11 mouse cellular contexts compared by ENCODE assay signal in genomic region chr9:21751347-21751746, GRCm38 (mm10). TPM values are rescaled to one million over a fixed set of nuclear protein-coding genes. Genes with fewer than 3 reads are reported as not detected.
A peak's percentile ranks its signal among the peaks of the same experiment; 100 is the strongest.
DNase-seq lines count a peak whose midpoint lies in the region; ATAC-seq and TF ChIP-seq lines count a peak whose summit lies in the region.
"Had no signal": no experiment of that assay in that cellular context is flagged by ENCODE, and none has a peak within 500 bp of the region (broad histone marks: within the 10 kb centered on the region; RNA-seq: fewer than 3 reads in every experiment).

No protein-coding gene starts in this region.

- H3K27ac ChIP-seq in embryonic facial prominence, embryonic 12.5 days: peak overlapping the region; percentile 46; the same call in 1 of the 2 replicates
- H3K27ac ChIP-seq in embryonic facial prominence, embryonic 10.5 days (replicated peaks): no peak overlapping the region
- peak overlapping the region; percentile 80; the same call in 1 of the 2 replicates for H3K27ac ChIP-seq in intestine, postnatal 0 days (ENCODE audit: low read depth, low read length)
- no peak overlapping the region for H3K27ac ChIP-seq in midbrain, embryonic 15.5 days
- no peak overlapping the region for H3K27ac ChIP-seq in hindbrain, embryonic 14.5 days

- no peak for ATAC-seq in embryonic facial prominence, embryonic 12.5 days (ENCODE audit: insufficient number of reproducible peaks, insufficient read depth, low FRiP score, low TSS enrichment)
- ATAC-seq in intestine, postnatal 0 days: no peak
- ATAC-seq in midbrain, embryonic 15.5 days (replicated peaks): no peak
- no peak for ATAC-seq in hindbrain, embryonic 14.5 days (ENCODE audit: low FRiP score)

- no peak overlapping the region for H3K4me2 ChIP-seq in embryonic facial prominence, embryonic 12.5 days (replicated peaks)
- H3K4me2 ChIP-seq in intestine, postnatal 0 days (replicated peaks; ENCODE audit: low read depth): no peak overlapping the region
- H3K4me2 ChIP-seq in midbrain, embryonic 15.5 days: no peak overlapping the region
- no peak overlapping the region for H3K4me2 ChIP-seq in hindbrain, embryonic 14.5 days (replicated peaks)
- H3K4me2 ChIP-seq: embryonic facial prominence, embryonic 15.5 days; limb, embryonic 13.5 days had no signal

- peaks cover 6% of the 10 kb centered on the region; the same call in 1 of the 2 replicates for H3K4me1 ChIP-seq in embryonic facial prominence, embryonic 12.5 days
- H3K4me1 ChIP-seq in embryonic facial prominence, embryonic 10.5 days: peaks cover 19% of the 10 kb centered on the region
- H3K4me1 ChIP-seq in intestine, postnatal 0 days (replicated peaks; ENCODE audit: control insufficient read depth, insufficient read depth, low read length): peaks cover 11% of the 10 kb centered on the region; the same call in 1 of the 2 replicates
- H3K4me1 ChIP-seq in midbrain, embryonic 15.5 days: no peaks in the 10 kb centered on the region
- H3K4me1 ChIP-seq in hindbrain, embryonic 14.5 days (replicated peaks; ENCODE audit: control insufficient read depth, insufficient read depth, low read length): no peaks in the 10 kb centered on the region

- TF ChIP-seq CTCF in intestine, postnatal 0 days (IDR thresholded peaks at IDR 0.05; ENCODE audit: low read depth): peak; percentile 48

- no peaks in the 10 kb centered on the region for H3K9me3 ChIP-seq in embryonic facial prominence, embryonic 12.5 days
- H3K9me3 ChIP-seq in embryonic facial prominence, embryonic 10.5 days: no peaks in the 10 kb centered on the region
- no peaks in the 10 kb centered on the region for H3K9me3 ChIP-seq in intestine, postnatal 0 days (ENCODE audit: control insufficient read depth)
- H3K9me3 ChIP-seq in midbrain, embryonic 15.5 days: no peaks in the 10 kb centered on the region
- H3K9me3 ChIP-seq in hindbrain, embryonic 14.5 days (ENCODE audit: control insufficient read depth, low read length): no peaks in the 10 kb centered on the region
- H3K9me3 ChIP-seq: embryonic facial prominence, embryonic 15.5 days; limb, embryonic 13.5 days had no signal

- H3K9ac ChIP-seq in embryonic facial prominence, embryonic 12.5 days: no peak overlapping the region
- H3K9ac ChIP-seq in intestine, postnatal 0 days (ENCODE audit: low read depth, low read length): no peak overlapping the region
- no peak overlapping the region for H3K9ac ChIP-seq in midbrain, embryonic 15.5 days
- no peak overlapping the region for H3K9ac ChIP-seq in hindbrain, embryonic 14.5 days
- H3K9ac ChIP-seq: embryonic facial prominence, embryonic 15.5 days had no signal

- H3K36me3 ChIP-seq in embryonic facial prominence, embryonic 12.5 days: peaks cover 63% of the 10 kb centered on the region
- H3K36me3 ChIP-seq in embryonic facial prominence, embryonic 10.5 days (replicated peaks): peaks cover 78% of the 10 kb centered on the region
- peaks cover 41% of the 10 kb centered on the region for H3K36me3 ChIP-seq in intestine, postnatal 0 days (ENCODE audit: control insufficient read depth, insufficient read depth)
- peaks cover 8% of the 10 kb centered on the region; the same call in 1 of the 2 replicates for H3K36me3 ChIP-seq in midbrain, embryonic 15.5 days (replicated peaks)
- peaks cover 36% of the 10 kb centered on the region for H3K36me3 ChIP-seq in hindbrain, embryonic 14.5 days (replicated peaks; ENCODE audit: control insufficient read depth, insufficient read depth)

- no peak overlapping the region for H3K4me3 ChIP-seq in embryonic facial prominence, embryonic 12.5 days
- no peak overlapping the region for H3K4me3 ChIP-seq in embryonic facial prominence, embryonic 10.5 days
- H3K4me3 ChIP-seq in intestine, postnatal 0 days (ENCODE audit: low read depth, low read length): no peak overlapping the region
- no peak overlapping the region for H3K4me3 ChIP-seq in midbrain, embryonic 15.5 days
- H3K4me3 ChIP-seq in hindbrain, embryonic 14.5 days (replicated peaks; ENCODE audit: low read length): no peak overlapping the region
- H3K4me3 ChIP-seq: embryonic facial prominence, embryonic 15.5 days; limb, embryonic 13.5 days had no signal

- H3K27me3 ChIP-seq in embryonic facial prominence, embryonic 12.5 days: no peaks in the 10 kb centered on the region
- H3K27me3 ChIP-seq in embryonic facial prominence, embryonic 10.5 days (replicated peaks; ENCODE audit: low read depth, poor library complexity, severe bottlenecking): no peaks in the 10 kb centered on the region
- no peaks in the 10 kb centered on the region for H3K27me3 ChIP-seq in intestine, postnatal 0 days (replicated peaks; ENCODE audit: control insufficient read depth, insufficient read depth, low read length)
- H3K27me3 ChIP-seq in midbrain, embryonic 15.5 days (replicated peaks): no peaks in the 10 kb centered on the region
- H3K27me3 ChIP-seq in hindbrain, embryonic 14.5 days (ENCODE audit: control insufficient read depth, insufficient read depth, low read length): no peaks in the 10 kb centered on the region
- H3K27me3 ChIP-seq: embryonic facial prominence, embryonic 15.5 days; limb, embryonic 13.5 days had no signal

- DNase-seq in embryonic facial prominence, embryonic 10.5 days (ENCODE audit: low spot score): no peak
- peak; percentile 31 for DNase-seq in urinary bladder, postnatal 14 days (ENCODE audit: low spot score)
- DNase-seq in urinary bladder, postnatal 4 days (ENCODE audit: low spot score in 2 of 2): no peak
- DNase-seq in frontal cortex, postnatal 14 days (ENCODE audit: low spot score in 2 of 2): no peak
- DNase-seq in hindbrain, embryonic 14.5 days (ENCODE audit: low spot score): no peak
- DNase-seq: right cerebral cortex, postnatal 25 days had no signal

- 72% methylated on average over 6 of the region's 6 CpGs for whole genome bisulfite sequencing in embryonic facial prominence, embryonic 12.5 days
- WGBS in embryonic facial prominence, embryonic 10.5 days: 77% methylated on average over 6 of the region's 6 CpGs
- WGBS in intestine, postnatal 0 days: 58% methylated on average over 6 of the region's 6 CpGs
- 78% methylated on average over 6 of the region's 6 CpGs for WGBS in midbrain, embryonic 15.5 days
- WGBS in hindbrain, embryonic 14.5 days: 67% methylated on average over 6 of the region's 6 CpGs

RNA-seq across cellular contexts. Expression of gene Spc24, which starts 8.8 kb away (rescaled TPM):
- polyA plus RNA-seq in embryonic facial prominence, embryonic 12.5 days (2016; fragmentation: Nextera tagmentation; extraction: Ambion mirVana): 117 and 126 TPM in 2 replicates
- 187 TPM in 2 replicates for polyA plus RNA-seq in embryonic facial prominence, embryonic 10.5 days (2016; fragmentation: Nextera tagmentation; extraction: Ambion mirVana)
- polyA plus RNA-seq in intestine, postnatal 0 days (2015; fragmentation: Nextera tagmentation; extraction: Ambion mirVana): 23.5 and 32.4 TPM in 2 replicates
- 15.7 and 17.8 TPM in 2 replicates for polyA plus RNA-seq in midbrain, embryonic 15.5 days (2015; fragmentation: Nextera tagmentation; extraction: Ambion mirVana)
- 17.7 and 18.7 TPM in 2 replicates for polyA plus RNA-seq in hindbrain, embryonic 14.5 days (2014; fragmentation: Nextera tagmentation; extraction: Ambion mirVana)

RNA-seq across cellular contexts. Expression of gene Ldlr, which starts 28.1 kb away (rescaled TPM):
- 33.5 and 36.8 TPM in 2 replicates for polyA plus RNA-seq in embryonic facial prominence, embryonic 12.5 days (2016; fragmentation: Nextera tagmentation; extraction: Ambion mirVana)
- 51.6 and 55.9 TPM in 2 replicates for polyA plus RNA-seq in embryonic facial prominence, embryonic 10.5 days (2016; fragmentation: Nextera tagmentation; extraction: Ambion mirVana)
- polyA plus RNA-seq in intestine, postnatal 0 days (2015; fragmentation: Nextera tagmentation; extraction: Ambion mirVana): 22.8 and 26.6 TPM in 2 replicates
- polyA plus RNA-seq in midbrain, embryonic 15.5 days (2015; fragmentation: Nextera tagmentation; extraction: Ambion mirVana): 15.8 and 15.9 TPM in 2 replicates
- polyA plus RNA-seq in hindbrain, embryonic 14.5 days (2014; fragmentation: Nextera tagmentation; extraction: Ambion mirVana): 7.3 and 7.9 TPM in 2 replicates

RNA-seq across cellular contexts. Expression of gene Kank2, which starts 47.2 kb away (rescaled TPM):
- polyA plus RNA-seq in embryonic facial prominence, embryonic 12.5 days (2016; fragmentation: Nextera tagmentation; extraction: Ambion mirVana): 20.4 and 21.6 TPM in 2 replicates
- 15.3 and 17.8 TPM in 2 replicates for polyA plus RNA-seq in embryonic facial prominence, embryonic 10.5 days (2016; fragmentation: Nextera tagmentation; extraction: Ambion mirVana)
- 6.4 TPM in 2 replicates for polyA plus RNA-seq in intestine, postnatal 0 days (2015; fragmentation: Nextera tagmentation; extraction: Ambion mirVana)
- polyA plus RNA-seq in midbrain, embryonic 15.5 days (2015; fragmentation: Nextera tagmentation; extraction: Ambion mirVana): 5.8 TPM in 2 replicates
- 3.0 and 3.3 TPM in 2 replicates for polyA plus RNA-seq in hindbrain, embryonic 14.5 days (2014; fragmentation: Nextera tagmentation; extraction: Ambion mirVana)

Comparison
In these comparisons a context has a peak if more than half of its experiments do, and no peak if none do; other contexts are left out.
1. H3K27ac ChIP-seq: peak in embryonic facial prominence, embryonic 12.5 days (single experiment) and intestine, postnatal 0 days (single experiment); none in embryonic facial prominence, embryonic 10.5 days (single experiment), midbrain, embryonic 15.5 days (single experiment) and hindbrain, embryonic 14.5 days (single experiment).